Mouse (Mus musculus) cerebellum, postnatal 25 days (tissue): Measurements from ENCODE around the gene Naa38.
A peak's percentile ranks its signal among the peaks of the same experiment; 100 is the strongest.

Source experiments
- DNase-seq, 2 experiments: peaks; one replicate each; pipeline ENCODE4 v3.0.0; 2021; ENCODE audit warnings: mixed read lengths in 2 of 2

Gene Naa38

DNA sequence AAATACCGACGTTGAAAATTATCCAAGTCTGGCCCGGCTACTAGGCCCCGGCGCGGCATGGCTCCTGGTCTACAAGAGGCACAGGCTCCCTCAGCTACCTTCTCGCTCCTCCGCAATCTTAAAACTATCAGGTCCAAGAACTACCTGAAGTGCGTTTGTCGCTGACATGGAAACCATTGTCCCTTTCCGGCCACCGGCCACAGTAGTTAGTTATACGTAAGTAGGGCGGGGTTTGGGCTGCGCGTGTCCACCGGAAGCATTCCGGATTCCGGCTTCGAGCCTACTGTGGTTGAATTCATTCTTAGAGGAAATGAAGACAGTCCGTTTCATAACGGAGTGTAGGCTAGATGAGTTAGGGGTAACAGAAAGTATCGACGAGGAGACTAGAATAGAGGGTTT lies at the start of gene Naa38, which contains the start of gene Cyb5d1:
Gene Naa38 (plus strand): TSS at position 253 of the 399 bp plus-strand sequence.
Gene Cyb5d1 (minus strand): TSS at position 397 of the 399 bp plus-strand sequence.
- peak; percentile 93 to 95 for DNase-seq

DNA sequence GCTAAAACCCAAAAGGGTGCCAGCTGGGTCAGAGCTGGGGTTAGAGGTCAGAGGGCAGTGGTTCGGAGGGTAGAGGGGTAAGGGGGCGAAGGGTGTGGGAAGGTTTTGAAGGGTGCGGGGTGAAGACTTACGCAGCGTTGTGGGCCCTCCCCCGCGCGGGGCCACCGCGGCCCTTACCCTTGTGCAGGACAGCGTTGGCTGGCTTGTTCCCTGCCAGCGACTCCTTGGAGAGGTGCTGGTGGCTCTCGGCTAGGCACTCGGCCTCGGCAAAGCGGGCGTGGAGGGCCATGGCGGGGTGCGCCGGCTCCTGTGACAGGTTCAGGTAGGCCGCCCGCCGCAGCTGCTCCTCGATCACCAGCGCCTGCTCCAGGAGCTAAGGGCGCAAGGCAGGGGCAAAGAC lies 48.8 kb upstream of the Naa38 start:
- DNase-seq = no peak

DNA sequence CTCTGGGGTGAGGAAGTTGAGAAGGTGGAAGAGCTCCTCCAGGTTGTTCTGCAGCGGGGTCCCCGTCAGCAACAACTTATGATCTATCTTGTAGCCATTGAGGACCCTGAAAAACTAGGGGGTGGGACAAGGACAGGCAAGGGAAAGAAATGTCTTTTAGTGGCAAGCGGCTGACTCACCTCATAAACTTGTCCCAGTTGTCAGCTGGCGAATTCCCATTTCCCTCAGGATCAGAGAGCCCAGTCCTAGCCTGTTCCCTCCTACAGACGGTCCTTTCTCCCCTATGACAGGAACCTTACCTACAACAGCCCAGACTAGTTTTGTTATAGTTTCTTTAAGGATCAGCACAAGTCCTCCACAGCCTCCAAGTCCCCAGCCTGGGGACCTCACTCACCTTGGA lies 38.7 kb upstream of the Naa38 start:
- DNase-seq = no peak

DNA sequence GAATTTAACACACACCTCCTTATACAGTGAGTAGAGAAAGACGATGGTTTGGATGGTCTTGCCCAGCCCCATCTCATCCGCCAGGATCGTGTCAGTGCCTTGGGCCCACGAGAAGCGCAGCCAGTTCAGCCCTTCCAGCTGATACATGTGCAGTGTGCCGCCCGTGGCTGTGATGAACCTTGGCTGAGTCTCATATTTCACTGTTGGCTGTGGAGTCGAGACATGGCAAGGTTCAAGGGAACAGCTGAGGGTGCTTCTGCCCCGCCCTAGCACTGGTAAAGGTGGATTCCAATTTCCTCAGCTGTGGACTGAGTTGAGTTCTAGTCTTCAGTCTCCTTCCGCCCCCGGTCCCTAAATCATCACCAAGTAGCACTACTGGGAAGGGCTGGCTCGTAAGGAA lies 37.6 kb upstream of the Naa38 start:
- no peak for DNase-seq

DNA sequence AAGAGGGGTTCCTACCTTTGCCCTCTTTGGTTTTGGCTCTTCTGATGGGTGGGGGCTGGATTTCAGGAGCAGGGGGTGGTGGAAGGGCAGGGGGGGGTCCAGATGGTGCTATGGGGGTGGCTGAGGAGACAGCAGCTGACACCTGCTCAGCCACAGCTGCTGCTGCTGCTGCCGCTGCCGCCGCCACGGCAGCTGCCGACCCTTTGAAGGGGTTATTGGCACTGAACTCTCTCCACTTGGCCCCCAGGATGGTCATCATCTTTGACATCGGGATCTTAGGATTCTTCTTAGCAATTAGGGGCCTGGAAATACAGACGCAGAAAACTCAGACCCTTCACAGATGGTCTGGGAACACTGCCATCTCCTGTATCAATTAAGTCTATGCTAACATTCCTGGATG lies 33.3 kb upstream of the Naa38 start:
- no peak for DNase-seq

DNA sequence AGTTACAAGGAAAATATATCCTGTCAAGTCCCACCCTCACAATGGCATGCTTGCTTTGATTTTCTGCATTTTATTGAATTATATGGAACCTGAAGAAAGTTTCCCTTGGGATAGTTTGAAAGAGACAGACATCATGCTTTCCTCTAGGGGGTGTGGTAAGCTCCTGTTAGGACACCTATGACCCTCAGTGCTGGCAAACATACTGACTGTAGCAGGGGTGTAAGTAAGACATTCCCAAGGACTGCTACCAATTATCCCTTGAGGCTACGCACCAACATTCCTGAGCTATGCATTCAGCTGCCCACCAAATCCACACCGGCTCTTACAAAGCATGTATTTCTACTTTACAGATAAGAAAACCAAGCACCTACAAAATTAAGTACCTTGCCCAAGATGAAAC lies 32.8 kb upstream of the Naa38 start:
- no peak for DNase-seq

DNA sequence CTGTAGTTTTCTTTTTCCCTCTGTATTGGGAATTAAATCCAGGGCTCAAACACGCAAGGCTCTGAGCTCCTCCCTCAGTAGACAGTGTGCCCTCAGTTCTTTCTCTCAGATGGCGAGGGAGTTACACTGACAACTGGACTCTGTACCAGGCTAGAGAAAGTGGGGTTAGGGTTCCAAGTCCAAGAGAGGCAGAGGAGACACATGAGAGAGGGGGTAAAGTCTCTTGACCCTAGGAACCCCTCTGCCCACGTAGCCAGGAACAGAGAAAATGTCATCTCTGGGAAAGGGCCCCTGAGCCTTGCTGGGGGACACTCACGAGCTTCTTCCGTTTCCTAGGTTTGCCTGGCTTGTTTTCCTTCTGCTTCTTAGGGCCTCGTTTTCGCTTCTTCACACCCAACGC lies 30.9 kb upstream of the Naa38 start:
- DNase-seq = no peak

DNA sequence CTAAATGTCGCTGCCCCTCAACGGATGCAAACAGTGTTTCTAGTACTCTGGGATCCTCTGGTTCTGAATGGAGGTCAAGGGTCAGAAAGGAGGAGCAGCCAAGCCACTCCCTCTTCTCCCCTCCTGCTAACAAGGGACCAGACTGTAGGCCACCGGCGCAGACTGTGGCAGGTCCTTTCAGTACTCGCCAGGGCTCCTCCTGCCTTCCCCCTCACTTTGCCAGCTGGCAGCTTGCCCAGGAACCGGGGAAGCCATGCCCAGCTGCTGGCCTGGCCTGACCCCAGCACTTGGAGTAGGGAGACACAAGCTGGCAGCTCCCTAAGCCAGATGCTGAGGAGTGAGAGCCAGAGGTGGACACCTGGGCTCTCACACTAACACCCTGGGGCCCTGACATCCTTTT lies 30.4 kb upstream of the Naa38 start:
- peak; percentile 91 to 93 for DNase-seq

DNA sequence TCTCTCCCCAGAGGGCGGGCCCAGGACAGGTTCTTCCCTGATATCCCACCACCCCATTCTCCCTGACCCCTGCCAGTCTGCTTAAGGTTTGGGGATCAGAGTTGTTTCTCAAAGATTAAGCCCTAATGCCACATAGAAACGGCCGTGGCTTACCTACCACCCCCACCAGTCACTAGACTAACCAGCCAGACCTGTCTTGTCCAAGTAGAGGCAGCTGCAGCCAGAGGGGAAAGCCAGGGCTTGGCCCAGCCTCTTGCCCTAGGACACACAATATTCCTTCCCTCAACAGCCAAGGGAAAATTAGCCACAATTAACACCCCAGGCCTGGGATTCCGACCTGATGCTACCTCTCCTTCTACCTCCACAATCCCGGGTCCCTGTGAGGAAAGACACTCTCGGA lies 29.6 kb upstream of the Naa38 start:
- no peak for DNase-seq

DNA sequence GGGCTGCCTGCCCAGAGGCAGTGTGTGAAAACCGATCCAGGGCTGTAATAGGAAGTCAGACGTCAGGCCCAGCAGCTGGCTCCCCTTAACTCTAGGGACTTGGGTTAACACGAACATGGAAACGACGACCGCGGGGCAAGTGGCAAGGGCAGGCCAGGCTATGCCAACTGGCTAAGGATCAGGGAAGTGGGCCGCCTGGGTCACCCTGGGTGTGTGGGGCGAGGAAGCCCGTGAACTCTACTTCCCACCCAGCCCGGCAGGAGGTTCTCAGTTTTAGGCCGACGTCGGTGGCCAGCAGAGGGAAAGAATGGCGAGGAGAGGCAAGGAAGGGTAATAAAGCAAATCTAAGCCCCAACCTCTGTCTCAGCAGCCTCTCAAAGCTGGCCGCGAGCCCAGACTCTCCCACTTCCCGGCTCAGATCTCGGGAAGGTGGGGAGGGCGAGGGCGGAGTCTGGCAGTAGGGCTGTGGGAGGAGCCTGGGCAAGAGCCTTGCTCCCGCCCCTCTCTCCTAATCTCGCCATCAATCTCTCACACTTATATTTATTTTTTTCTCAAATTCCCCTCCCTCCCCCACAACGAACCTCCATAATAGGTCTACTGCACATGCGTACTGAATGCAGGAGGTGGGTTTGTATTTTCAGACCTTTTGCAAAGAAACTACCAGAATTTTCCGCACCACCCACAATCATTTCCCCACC lies 29.0 kb upstream of the Naa38 start:
- peak; percentile 79 to 89 for DNase-seq

DNA sequence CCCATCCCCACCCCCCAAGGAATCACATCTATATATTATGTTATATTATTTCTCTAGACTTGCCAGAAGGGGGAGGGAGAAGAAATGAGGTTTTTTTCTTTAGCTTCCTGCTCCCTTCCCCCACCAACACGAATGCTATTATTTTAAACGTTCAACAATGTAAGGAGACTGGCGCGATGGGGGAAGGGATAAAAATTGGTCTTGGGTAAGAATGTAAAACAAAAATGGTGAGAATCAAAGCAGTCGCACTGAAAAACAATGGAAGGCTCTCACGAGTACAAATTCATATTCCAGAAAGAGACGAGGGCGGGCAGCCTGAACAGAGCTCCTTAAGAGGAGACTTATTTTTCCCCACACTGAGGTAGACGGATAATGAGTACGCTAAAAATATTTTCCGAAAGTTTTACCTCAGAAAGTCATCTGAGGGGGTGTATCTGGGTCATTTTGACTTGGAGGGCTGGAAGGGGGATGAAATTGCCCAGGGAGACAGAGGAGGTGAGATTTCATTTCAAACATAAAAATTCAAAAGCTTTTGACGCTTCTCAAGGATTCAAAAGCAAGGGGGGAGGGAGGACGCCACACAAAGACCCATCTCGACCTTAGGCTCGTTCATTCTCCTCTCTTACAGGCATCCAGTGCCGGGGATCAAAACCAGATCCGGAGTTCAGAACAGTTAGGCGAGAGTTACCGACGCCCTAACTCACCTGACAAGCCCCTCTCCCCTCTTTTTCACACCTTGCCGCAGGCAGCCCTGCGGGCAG lies 28.3 kb upstream of the Naa38 start:
- peak in 1 of 2 experiments; percentile 20 for DNase-seq

DNA sequence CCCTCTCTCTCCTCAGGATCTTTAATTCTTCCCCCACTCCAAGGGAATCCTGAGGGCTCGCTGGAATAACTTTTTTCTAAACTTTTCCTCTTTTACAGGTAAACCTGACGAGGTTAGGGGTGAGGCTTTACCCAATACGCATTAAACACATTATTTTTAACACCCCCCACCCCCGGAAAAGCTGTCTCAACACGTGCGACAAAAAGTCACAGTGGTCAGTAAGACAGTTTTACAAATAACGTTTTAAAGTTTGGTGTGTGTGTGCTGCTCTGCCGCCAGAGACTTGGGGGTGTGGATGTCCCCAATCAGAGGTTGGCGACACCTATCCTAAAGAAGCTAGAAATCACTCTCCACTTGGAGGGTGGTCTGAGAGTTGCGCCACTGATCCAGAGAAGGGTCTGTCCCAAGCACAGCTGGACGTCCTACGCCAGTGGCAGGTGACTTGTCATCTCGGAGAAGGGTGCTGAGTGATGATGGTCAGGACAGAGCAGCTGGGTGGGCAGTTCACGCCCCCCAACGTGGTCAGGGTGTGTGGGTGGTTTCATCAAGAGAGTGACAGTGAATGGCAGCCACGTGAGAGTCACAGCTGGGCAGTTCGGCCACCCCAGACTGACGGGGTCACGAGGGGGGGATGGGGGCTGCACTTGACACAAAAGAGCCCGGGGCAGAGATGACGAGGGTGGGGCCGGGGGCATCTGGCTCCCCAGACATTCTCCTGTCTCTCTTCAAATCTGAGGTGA lies 27.5 kb upstream of the Naa38 start:
- DNase-seq = peak in 1 of 2 experiments; percentile 21

DNA sequence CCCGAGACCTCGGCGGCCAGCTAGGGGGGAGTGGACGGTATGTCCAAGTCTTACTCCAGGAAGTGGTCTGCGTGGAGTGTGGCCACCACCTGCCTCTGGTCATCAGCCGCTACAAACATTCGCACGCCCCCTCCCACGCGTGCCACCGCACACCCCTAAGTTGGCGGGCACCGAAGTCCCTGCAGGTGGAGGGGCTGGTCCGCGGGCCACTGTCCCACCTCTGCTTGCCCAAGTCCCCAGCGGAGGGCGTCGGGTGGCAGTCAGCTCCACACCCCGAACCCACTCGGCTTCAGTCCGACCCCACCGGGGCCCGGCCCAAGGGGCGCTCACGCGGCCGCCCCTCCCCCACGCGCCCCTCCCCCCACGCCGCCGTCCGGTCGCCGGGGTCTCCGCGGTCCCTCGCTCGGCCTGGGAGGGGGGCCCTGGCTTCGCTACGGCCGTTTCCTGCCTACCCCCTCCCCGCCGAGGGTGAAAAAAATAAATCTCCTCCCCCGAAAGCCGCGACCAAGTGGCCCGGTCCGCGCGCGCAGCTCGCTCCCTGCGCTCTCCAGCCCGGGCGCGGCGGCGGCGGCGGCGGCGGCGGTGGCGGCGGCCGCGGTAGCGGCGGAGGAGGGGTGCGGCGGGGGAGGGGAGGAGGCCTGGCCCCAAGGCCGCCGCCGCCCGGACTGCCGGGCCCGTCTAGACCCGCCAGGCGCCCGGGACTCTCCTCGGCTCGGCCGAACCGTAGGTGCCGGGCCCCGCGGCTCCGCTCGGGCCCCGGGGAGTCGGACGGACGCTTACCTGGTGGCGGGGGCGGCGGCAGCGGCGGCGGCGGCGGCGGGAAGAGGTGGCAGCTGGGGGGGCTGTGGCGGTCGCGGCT lies 26.7 kb upstream of the Naa38 start:
- peak; percentile 72 to 78 for DNase-seq

DNA sequence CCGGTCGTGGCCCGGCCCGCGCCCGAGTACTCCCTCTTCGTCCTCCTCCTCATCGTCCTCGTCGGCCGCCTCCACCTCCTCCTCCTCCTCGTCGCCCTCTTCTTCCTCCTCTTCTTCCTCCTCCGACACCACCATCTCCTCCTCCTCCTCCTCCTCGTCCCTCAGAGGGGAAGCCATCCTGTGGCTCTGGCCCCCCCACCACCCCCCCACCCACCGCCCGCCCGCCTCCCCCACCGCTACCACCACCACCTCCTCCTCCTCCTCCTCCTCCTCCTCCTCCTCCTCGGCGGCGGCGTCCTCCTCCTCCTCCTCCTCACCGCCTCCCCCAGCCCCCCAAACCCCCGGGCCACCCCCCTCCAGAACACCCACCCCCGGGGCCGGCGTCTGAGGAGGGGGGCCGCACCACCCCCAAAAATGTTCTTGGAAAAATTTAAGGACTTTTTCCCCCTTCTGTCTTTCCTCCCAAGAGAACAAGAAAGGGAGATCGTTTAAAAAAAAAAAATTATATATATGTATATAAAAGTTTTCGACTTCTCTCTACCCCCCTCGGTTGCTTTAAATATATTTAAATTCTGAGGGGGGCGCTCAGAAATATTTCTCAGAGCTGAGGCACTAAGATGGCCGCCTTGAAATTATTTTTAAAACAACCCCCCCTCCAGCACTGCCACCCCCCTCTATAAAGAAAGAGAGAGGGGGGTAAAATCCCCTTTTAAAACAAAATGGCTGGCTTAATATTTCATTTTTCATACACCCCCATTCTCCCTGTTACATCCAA lies 25.9 kb upstream of the Naa38 start, which contains the start of gene Chd3:
Gene Chd3 (minus strand): TSS at position 192 of the 775 bp plus-strand sequence.
- no peak for DNase-seq

DNA sequence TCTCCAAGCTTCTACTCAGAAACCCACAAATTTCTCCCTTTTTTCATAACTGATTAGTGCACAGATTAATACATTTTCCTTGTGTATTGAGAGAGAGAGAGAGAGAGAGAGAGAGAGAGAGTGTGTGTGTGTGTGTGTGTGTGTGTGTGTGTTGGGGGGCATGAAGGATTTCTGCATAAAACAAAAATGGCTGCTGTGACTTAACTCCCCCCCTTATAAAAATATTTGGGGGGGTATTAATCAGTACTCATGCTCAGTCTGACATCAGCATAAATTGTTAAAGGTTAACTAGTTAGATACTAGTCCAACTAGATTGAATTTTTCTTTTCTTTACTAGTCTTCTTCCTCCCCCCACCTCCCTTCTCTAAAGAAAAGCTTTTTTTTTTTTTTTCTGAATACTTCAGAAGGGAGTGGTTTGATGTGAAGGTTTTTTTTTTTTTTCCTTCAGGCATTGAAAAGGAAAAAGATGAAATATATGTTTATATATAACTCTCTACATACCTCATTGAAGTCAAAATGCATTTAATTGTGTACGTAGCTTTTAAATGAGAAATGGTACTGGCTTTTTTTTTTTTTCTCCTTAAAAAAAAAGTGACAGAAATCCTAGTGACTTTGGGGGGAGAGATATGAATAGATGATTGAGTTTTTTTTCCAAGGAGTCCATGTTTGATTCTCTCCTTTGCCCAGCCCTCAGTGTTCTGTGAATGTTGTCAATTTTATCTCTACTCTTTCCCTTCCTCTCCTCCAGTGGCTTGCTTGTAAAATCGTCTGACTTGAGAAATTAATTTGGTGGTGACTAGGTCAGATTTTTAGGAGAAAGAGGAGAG lies 25.1 kb upstream of the Naa38 start:
- no peak for DNase-seq

DNA sequence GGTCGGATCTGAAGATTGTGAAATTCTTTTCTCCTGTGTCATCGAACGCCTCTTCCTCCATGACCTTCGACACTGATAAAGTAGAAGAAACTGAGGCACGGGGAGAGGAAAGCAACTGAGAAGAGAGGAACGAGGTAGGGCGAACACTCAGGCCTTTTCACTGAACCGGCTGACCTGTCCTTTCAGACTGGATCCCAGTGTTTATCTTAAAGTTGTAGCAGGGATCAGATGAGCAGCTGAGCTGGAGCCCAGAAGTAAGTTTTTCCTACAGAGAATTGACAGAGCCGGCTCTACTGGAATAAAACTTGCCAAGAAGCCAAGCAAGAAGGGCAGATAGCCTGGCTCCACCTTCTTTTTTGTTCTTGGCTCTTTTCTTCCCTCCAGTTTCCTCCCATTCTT lies 24.5 kb upstream of the Naa38 start:
- DNase-seq = no peak

DNA sequence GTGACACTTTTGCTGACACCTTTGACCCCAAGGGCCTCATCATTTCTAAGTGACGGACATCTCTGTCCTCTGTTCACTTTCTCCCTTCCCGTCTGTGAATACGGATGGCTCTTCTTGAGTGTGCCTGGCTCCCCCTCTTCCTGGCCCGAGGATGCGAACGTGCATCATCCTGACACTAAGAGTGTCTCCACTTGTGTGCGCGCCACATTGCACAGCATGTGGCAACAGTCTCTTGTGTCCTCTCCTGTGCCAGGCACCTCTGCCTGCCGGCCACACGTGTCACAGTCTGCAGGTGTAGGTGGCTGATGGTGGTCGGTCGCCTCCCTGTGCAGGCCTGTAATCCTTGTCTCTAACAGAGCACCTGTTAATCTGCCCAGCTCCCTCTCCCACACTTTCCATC lies 23.7 kb upstream of the Naa38 start:
- no peak for DNase-seq

DNA sequence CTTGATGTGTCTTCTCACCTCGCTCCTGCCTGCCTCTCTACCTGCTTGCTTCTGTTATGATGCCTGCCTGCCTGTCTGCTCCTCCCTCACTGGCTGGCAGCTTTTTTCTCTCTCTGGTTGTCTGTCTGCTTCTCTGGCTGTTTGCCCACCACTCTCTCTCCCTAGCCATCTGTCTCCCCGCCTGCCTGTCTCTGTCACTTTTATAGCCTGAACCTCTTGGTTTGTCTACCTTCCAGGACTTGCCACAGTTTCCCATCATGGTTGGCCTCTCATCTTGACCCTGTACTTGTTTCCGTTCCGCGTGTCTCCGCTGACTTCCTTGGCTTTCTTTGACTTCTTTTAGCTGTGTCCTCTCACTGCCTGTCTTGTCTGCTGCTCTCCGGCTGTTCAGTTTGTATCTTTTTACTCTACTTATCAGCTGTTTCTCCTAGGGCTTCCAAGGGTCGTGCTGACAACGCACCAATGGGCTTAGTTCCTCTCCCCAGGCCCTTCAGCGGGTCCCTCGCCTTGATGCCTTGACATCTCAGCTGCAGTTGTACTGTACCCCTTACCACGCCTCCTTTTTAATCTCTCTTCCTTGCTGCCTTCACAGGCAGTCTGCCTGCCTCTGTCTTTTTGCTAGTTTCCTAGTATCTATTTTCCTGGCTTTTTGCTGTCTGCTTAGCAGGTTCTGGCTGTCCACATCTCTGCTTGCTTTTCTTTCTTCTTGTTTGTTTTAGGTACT lies 23.1 kb upstream of the Naa38 start:
- DNase-seq = peak; percentile 90 to 93

DNA sequence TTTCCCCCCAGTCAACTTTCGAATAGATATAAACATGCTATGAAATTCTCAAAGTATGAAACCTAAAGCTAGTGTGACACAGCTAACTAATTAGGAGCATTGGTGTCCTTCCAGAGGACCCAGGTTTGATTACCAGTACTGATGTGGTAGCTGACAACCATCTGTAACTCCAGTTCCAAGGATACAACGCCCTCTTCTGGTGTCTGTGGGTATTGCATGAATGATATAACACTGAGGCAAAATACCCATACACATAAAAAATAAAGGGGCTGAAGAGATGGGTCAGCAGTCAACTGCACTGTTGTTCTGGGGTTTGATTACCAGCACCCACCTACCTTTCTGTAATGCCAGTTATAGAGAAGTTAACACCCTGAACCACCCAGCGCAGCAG lies 22.5 kb upstream of the Naa38 start:
- peak in 1 of 2 experiments; percentile 44 for DNase-seq
